Mouse (Mus musculus) MEL (cell line): ENCODE measurements around the gene Gnai2. TPM values are rescaled to one million over a fixed set of nuclear protein-coding genes. Genes with fewer than 3 reads are reported as not detected.

Experiments used
- DNase-seq: peaks from one replicate; pipeline ENCODE4 v3.0.0; 2011; ENCODE audit warnings: low read depth, low spot score
- H3K27ac ChIP-seq: 2 replicates; pipeline ENCODE4 v1.5.1; 2012; ENCODE audit warnings: low read depth, mild to moderate bottlenecking, control low read depth, low read length, moderate library complexity; ENCODE audit not compliant: control insufficient read depth
- H3K27me3 ChIP-seq, 2 experiments: fragments of 150-350 bp in 1 of 2; sonication (generic) in 1 of 2; 2 replicates each; pipeline ENCODE4 v1.6.1; 2012; ENCODE audit warnings: low read length in 2 of 2, mild to moderate bottlenecking in 2 of 2, improper control_type of control experiment in 1 of 2, moderate library complexity in 1 of 2; ENCODE audit not compliant: insufficient read depth in 2 of 2, control insufficient read depth in 1 of 2
- H3K36me3 ChIP-seq, 2 experiments: 2 replicates each; pipeline ENCODE4 v1.6.1; 2012 to 2014; ENCODE audit warnings: low read length in 2 of 2, improper control_type of control experiment in 1 of 2, inconsistent platforms in 1 of 2, mild to moderate bottlenecking in 1 of 2; ENCODE audit not compliant: insufficient read depth in 2 of 2, control insufficient read depth in 1 of 2
- H3K4me1 ChIP-seq, 2 experiments: fragments of 150-350 bp in 1 of 2; sonication (generic) in 1 of 2; 2 replicates each; pipeline ENCODE4 v1.6.1; 2012; ENCODE audit warnings: low read length in 2 of 2, improper control_type of control experiment in 1 of 2, mild to moderate bottlenecking in 1 of 2; ENCODE audit not compliant: insufficient read depth in 2 of 2, control insufficient read depth in 1 of 2
- H3K4me3 ChIP-seq, 2 experiments: fragments of 150-350 bp in 1 of 2; sonication (generic) in 1 of 2; 2 replicates each; pipeline ENCODE4 v1.5.1; 2012; ENCODE audit warnings: low read depth in 2 of 2, low read length in 2 of 2, mild to moderate bottlenecking in 2 of 2, moderate library complexity in 2 of 2, control low read depth in 1 of 2, improper control_type of control experiment in 1 of 2; ENCODE audit not compliant: control insufficient read depth in 1 of 2, insufficient read depth in 1 of 2
- H3K79me2 ChIP-seq: 2 replicates; pipeline ENCODE4 v1.6.1; 2012; ENCODE audit warnings: mild to moderate bottlenecking, low read length, moderate library complexity; ENCODE audit not compliant: control insufficient read depth, poor library complexity, insufficient read depth
- H3K9ac ChIP-seq: 2 replicates; pipeline ENCODE4 v1.6.1; 2012; ENCODE audit warnings: low read depth, mild to moderate bottlenecking, control low read depth, low read length, moderate library complexity; ENCODE audit not compliant: control insufficient read depth, poor library complexity, severe bottlenecking
- H3K9me3 ChIP-seq: fragments of 150-350 bp; sonication (generic); replicated peaks from 2 replicates; pipeline ENCODE4 v1.6.1; 2012; ENCODE audit warnings: mild to moderate bottlenecking, low read length, improper control_type of control experiment, moderate library complexity; ENCODE audit not compliant: insufficient read depth
- BHLHE40 ChIP-seq: IDR thresholded peaks from 2 replicates; pipeline ENCODE4 v1.6.1; 2012; ENCODE audit warnings: low read depth, mild to moderate bottlenecking, inconsistent platforms, low read length, improper control_type of control experiment, borderline replicate concordance
- CHD1 ChIP-seq: IDR thresholded peaks from 2 replicates; pipeline ENCODE4 v1.6.1; 2012; ENCODE audit warnings: low read depth, mild to moderate bottlenecking, inconsistent platforms, low read length, improper control_type of control experiment
- CHD2 ChIP-seq: IDR thresholded peaks from 2 replicates; pipeline ENCODE4 v1.6.1; 2011; ENCODE audit warnings: low read length, improper control_type of control experiment
- CTCF ChIP-seq, 3 experiments: IDR thresholded peaks in 2 of 3; conservative IDR thresholded peaks in 1 of 3; 2 replicates each; pipeline ENCODE4 v1.5.1; 2011 to 2012; ENCODE audit warnings: low read length in 3 of 3, low read depth in 2 of 3, mild to moderate bottlenecking in 2 of 3, improper control_type of control experiment in 1 of 3, inconsistent platforms in 1 of 3, mixed read lengths in 1 of 3, moderate library complexity in 1 of 3; ENCODE audit not compliant: control insufficient read depth in 1 of 3, insufficient read depth in 1 of 3, poor library complexity in 1 of 3, severe bottlenecking in 1 of 3
- E2F4 ChIP-seq: IDR thresholded peaks from 2 replicates; pipeline ENCODE4 v1.6.1; 2011; ENCODE audit warnings: low read depth, low read length, improper control_type of control experiment, borderline replicate concordance
- ELF1 ChIP-seq: IDR thresholded peaks from 2 replicates; pipeline ENCODE4 v1.6.1; 2014; ENCODE audit warnings: low read depth, mild to moderate bottlenecking, inconsistent platforms, low read length, improper control_type of control experiment, moderate library complexity
- ETS1 ChIP-seq: IDR thresholded peaks from 2 replicates; pipeline ENCODE4 v1.6.1; 2012; ENCODE audit warnings: low read depth, mild to moderate bottlenecking, inconsistent platforms, low read length, improper control_type of control experiment, moderate library complexity
- GABPA ChIP-seq: IDR thresholded peaks from 2 replicates; pipeline ENCODE4 v1.6.1; 2012; ENCODE audit warnings: low read depth, mild to moderate bottlenecking, inconsistent platforms, low read length, improper control_type of control experiment, moderate library complexity
- GATA1 ChIP-seq: IDR thresholded peaks from 2 replicates; pipeline ENCODE4 v1.6.1; 2011; ENCODE audit warnings: low read depth, low read length, improper control_type of control experiment
- HCFC1 ChIP-seq: IDR thresholded peaks from 2 replicates; pipeline ENCODE4 v1.6.1; 2012; ENCODE audit warnings: low read depth, mild to moderate bottlenecking, inconsistent platforms, low read length, improper control_type of control experiment, moderate library complexity
- JUND ChIP-seq: IDR thresholded peaks from 2 replicates; pipeline ENCODE4 v1.6.1; 2011; ENCODE audit warnings: low read depth, mild to moderate bottlenecking, improper control_type of control experiment, low read length
- KAT2A ChIP-seq: conservative IDR thresholded peaks from 2 replicates; pipeline ENCODE4 v1.6.1; 2012; ENCODE audit warnings: low read depth, low read length, improper control_type of control experiment, inconsistent platforms
- MAFK ChIP-seq: IDR thresholded peaks from 2 replicates; pipeline ENCODE4 v1.6.1; 2011; ENCODE audit warnings: low read depth, mild to moderate bottlenecking, low read length, improper control_type of control experiment, borderline replicate concordance
- MAX ChIP-seq: IDR thresholded peaks from 2 replicates; pipeline ENCODE4 v1.6.1; 2011; ENCODE audit warnings: low read length, improper control_type of control experiment
- MEF2A ChIP-seq: IDR thresholded peaks from 2 replicates; pipeline ENCODE4 v1.6.1; 2014; ENCODE audit warnings: low read depth, mild to moderate bottlenecking, inconsistent platforms, low read length, improper control_type of control experiment; ENCODE audit not compliant: poor library complexity, insufficient replicate concordance, severe bottlenecking; ENCODE audit errors: extremely low read depth
- MXI1 ChIP-seq: IDR thresholded peaks from 2 replicates; pipeline ENCODE4 v1.6.1; 2011; ENCODE audit warnings: mild to moderate bottlenecking, low read depth, low read length, improper control_type of control experiment
- MYB ChIP-seq: IDR thresholded peaks from 2 replicates; pipeline ENCODE4 v1.6.1; 2011; ENCODE audit warnings: mild to moderate bottlenecking, low read depth, low read length, improper control_type of control experiment
- MYC ChIP-seq: IDR thresholded peaks from 2 replicates; pipeline ENCODE4 v1.6.1; 2011; ENCODE audit warnings: low read depth, mild to moderate bottlenecking, low read length, improper control_type of control experiment, moderate library complexity
- NELFE ChIP-seq: IDR thresholded peaks from 2 replicates; pipeline ENCODE4 v1.6.1; 2011; ENCODE audit warnings: low read depth, low read length, improper control_type of control experiment
- NRF1 ChIP-seq: IDR thresholded peaks from 2 replicates; pipeline ENCODE4 v1.6.1; 2014; ENCODE audit warnings: low read depth, mild to moderate bottlenecking, inconsistent platforms, low read length, improper control_type of control experiment, moderate library complexity; ENCODE audit not compliant: poor library complexity, insufficient read depth, severe bottlenecking
- POLR2A ChIP-seq, 2 experiments: IDR thresholded peaks; 2 replicates each; pipeline ENCODE4 v1.6.1; 2011 to 2012; ENCODE audit warnings: low read length in 2 of 2, mild to moderate bottlenecking in 2 of 2, control low read depth in 1 of 2, improper control_type of control experiment in 1 of 2, low read depth in 1 of 2, moderate library complexity in 1 of 2; ENCODE audit not compliant: control insufficient read depth in 1 of 2, insufficient read depth in 1 of 2, poor library complexity in 1 of 2
- POLR2AphosphoS2 ChIP-seq: IDR thresholded peaks from 2 replicates; pipeline ENCODE4 v1.6.1; 2011; ENCODE audit warnings: low read length, improper control_type of control experiment
- POLR2AphosphoS5 ChIP-seq: IDR thresholded peaks from 2 replicates; pipeline ENCODE4 v1.6.1; 2012; ENCODE audit warnings: low read depth, borderline replicate concordance, mild to moderate bottlenecking, inconsistent platforms, low read length, moderate library complexity, mixed read lengths
- RAD21 ChIP-seq: IDR thresholded peaks from 2 replicates; pipeline ENCODE4 v1.6.1; 2011; ENCODE audit warnings: mild to moderate bottlenecking, low read depth, low read length, improper control_type of control experiment
- RCOR1 ChIP-seq: IDR thresholded peaks from 2 replicates; pipeline ENCODE4 v1.6.1; 2012; ENCODE audit warnings: low read depth, mild to moderate bottlenecking, inconsistent platforms, low read length, improper control_type of control experiment
- SIN3A ChIP-seq: IDR thresholded peaks from 2 replicates; pipeline ENCODE4 v1.6.1; 2012; ENCODE audit warnings: low read length, improper control_type of control experiment, inconsistent platforms
- SMC3 ChIP-seq: IDR thresholded peaks from 2 replicates; pipeline ENCODE4 v1.6.1; 2011; ENCODE audit warnings: low read depth, low read length, improper control_type of control experiment
- TAL1 ChIP-seq: IDR thresholded peaks from 2 replicates; pipeline ENCODE4 v1.6.1; 2012; ENCODE audit warnings: mild to moderate bottlenecking, inconsistent platforms, low read length, moderate library complexity, mixed read lengths
- TBP ChIP-seq: IDR thresholded peaks from 2 replicates; pipeline ENCODE4 v1.8.0; 2011; ENCODE audit warnings: low read depth, low read length, improper control_type of control experiment
- TCF12 ChIP-seq: IDR thresholded peaks from 2 replicates; pipeline ENCODE4 v1.6.1; 2014; ENCODE audit warnings: low read depth, mild to moderate bottlenecking, inconsistent platforms, low read length, improper control_type of control experiment, moderate library complexity
- UBTF ChIP-seq: IDR thresholded peaks from 2 replicates; pipeline ENCODE4 v1.6.1; 2012; ENCODE audit warnings: low read depth, mild to moderate bottlenecking, inconsistent platforms, low read length, improper control_type of control experiment, moderate library complexity, borderline replicate concordance; ENCODE audit not compliant: insufficient read depth
- USF1 ChIP-seq: IDR thresholded peaks from 2 replicates; pipeline ENCODE4 v1.6.1; 2014; ENCODE audit warnings: low read depth, mild to moderate bottlenecking, inconsistent platforms, low read length, improper control_type of control experiment, moderate library complexity
- USF2 ChIP-seq, 2 experiments: IDR thresholded peaks; 2 replicates each; pipeline ENCODE4 v1.6.1; 2011 to 2012; ENCODE audit warnings: improper control_type of control experiment in 2 of 2, low read length in 2 of 2, borderline replicate concordance in 1 of 2, inconsistent platforms in 1 of 2, low read depth in 1 of 2, mild to moderate bottlenecking in 1 of 2; ENCODE audit not compliant: insufficient read depth in 1 of 2
- ZKSCAN1 ChIP-seq: IDR thresholded peaks from 2 replicates; pipeline ENCODE4 v1.6.1; 2012; ENCODE audit warnings: low read depth, mild to moderate bottlenecking, inconsistent platforms, low read length, improper control_type of control experiment, moderate library complexity
- ZMIZ1 ChIP-seq: IDR thresholded peaks from 2 replicates; pipeline ENCODE4 v1.6.1; 2012; ENCODE audit warnings: low read depth, mild to moderate bottlenecking, inconsistent platforms, low read length, improper control_type of control experiment, moderate library complexity
- ZNF384 ChIP-seq: IDR thresholded peaks from 2 replicates; pipeline ENCODE4 v1.6.1; 2012; ENCODE audit warnings: low read depth, mild to moderate bottlenecking, inconsistent platforms, low read length, improper control_type of control experiment
- polyA plus RNA-seq, 2 experiments: library from polyadenylated mRNA; stranded (reverse) in 1 of 2; unstranded in 1 of 2; fragments of >175 nt in 1 of 2; fragments of >200 nt in 1 of 2; gene quantifications; 2 replicates each; pipeline versions ENCODE4 v1.2.1 to v1.2.4; 2012; ENCODE audit warnings: low replicate concordance in 2 of 2, low read depth in 1 of 2; ENCODE audit not compliant: insufficient read length in 2 of 2, insufficient read depth in 1 of 2, missing spikeins in 1 of 2
- total RNA-seq: library from RNA; depleted of rRNA; stranded (reverse); fragments of 300-350 nt; gene quantifications from 2 replicates; pipeline ENCODE4 v1.2.3, GENCODE M21; 2012

Gene Gnai2
- total and polyA plus RNA-seq, 3 experiments, result 129 to 335 (median 137) TPM

DNA sequence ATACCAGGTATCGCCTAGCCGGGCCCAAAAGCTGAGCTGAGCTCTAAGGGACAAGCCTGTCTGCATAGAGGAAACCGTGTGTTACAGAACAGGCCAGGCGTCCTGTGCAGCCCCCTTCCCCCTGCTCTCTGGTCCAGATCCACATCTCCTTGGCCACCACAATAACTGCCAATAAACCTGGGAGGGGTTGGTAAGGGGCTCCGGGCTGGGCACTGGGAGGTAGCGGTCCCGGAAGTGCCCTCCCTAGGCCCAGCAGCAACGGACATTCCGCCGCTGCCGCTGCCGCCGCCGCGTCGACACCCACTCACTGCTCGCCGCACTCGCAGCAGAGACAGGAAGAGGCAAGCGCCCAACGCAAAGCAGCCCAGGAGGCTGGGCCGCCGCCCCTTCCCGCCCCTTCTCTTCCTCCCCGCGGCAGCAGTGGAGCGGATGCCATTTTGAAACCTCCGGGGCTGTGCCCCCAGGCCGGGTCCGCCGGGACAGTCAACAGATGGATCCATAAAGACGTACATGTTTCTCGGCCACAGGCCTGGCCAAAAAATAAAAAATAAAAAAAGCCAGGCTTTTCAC, 2.0 kb downstream of the Gnai2 start:
- Histone ChIP-seq H3K4me3 (peak overlapping the region; percentile 73 to 88), H3K36me3 (peaks cover 0 to 19% of the 10 kb centered on the region in 2 experiments; a peak in 2 of 4 replicates), H3K9me3 (no peaks in the 10 kb centered on the region), H3K27me3 (no peaks in the 10 kb centered on the region), H3K9ac (peak overlapping the region; percentile 98), H3K79me2 (peaks cover 50% of the 10 kb centered on the region), H3K4me1 (peaks cover 5 to 27% of the 10 kb centered on the region in 2 experiments; a peak in 3 of 4 replicates), H3K27ac (peak overlapping the region; percentile 94)
- peak; percentile 93 for DNase-seq
- no peak for TF ChIP-seq USF2 (IDR thresholded peaks at IDR 0.05; ENCODE audit: borderline replicate concordance in 1 of 2, insufficient read depth in 1 of 2, low read depth in 1 of 2, low read length in 2 of 2)
- no peak; the same call in 1 of the 2 replicates for TF ChIP-seq KAT2A
- no peak for TF ChIP-seq RCOR1
- no peak for TF ChIP-seq GATA1
- no peak for TF ChIP-seq MEF2A
- TF ChIP-seq USF1, result no peak
- TF ChIP-seq MXI1, result peak; percentile 47
- TF ChIP-seq E2F4, result no peak; the same call in 1 of the 2 replicates
- TF ChIP-seq NELFE, result peak; percentile 74
- peak; percentile 63; the same call in 1 of the 2 replicates for TF ChIP-seq POLR2AphosphoS2
- TF ChIP-seq MAX, result peak; percentile 9; the same call in 1 of the 2 replicates
- TF ChIP-seq MYB, result peak; percentile 51
- TF ChIP-seq CTCF (IDR thresholded peaks at IDR 0.05 in 2 of 3, conservative IDR thresholded peaks at IDR 0.05 in 1 of 3; ENCODE audit: control insufficient read depth in 1 of 3, insufficient read depth in 1 of 3, low read depth in 2 of 3, low read length in 3 of 3, poor library complexity in 1 of 3, severe bottlenecking in 1 of 3), result no peak
- TF ChIP-seq SMC3, result no peak
- no peak for TF ChIP-seq CHD1
- TF ChIP-seq NRF1, result no peak
- TF ChIP-seq UBTF, result 0 out of 2 replicates have a peak, but pooled peaks have one; percentile 68
- no peak for TF ChIP-seq ZNF384
- peak; percentile 81 for TF ChIP-seq SIN3A
- no peak for TF ChIP-seq JUND
- no peak for TF ChIP-seq GABPA
- no peak for TF ChIP-seq MYC
- TF ChIP-seq ZMIZ1, result peak; percentile 26; the same call in 1 of the 2 replicates
- TF ChIP-seq TBP, result peak; percentile 52; the same call in 1 of the 2 replicates
- no peak; the same call in 1 of the 2 replicates for TF ChIP-seq HCFC1
- TF ChIP-seq ELF1, result peak; percentile 88
- no peak for TF ChIP-seq CHD2
- TF ChIP-seq MAFK, result no peak
- TF ChIP-seq POLR2AphosphoS5, result no peak
- no peak for TF ChIP-seq BHLHE40
- peak; percentile 62 to 82 for TF ChIP-seq POLR2A (IDR thresholded peaks at IDR 0.05; ENCODE audit: control insufficient read depth in 1 of 2, insufficient read depth in 1 of 2, low read depth in 1 of 2, low read length in 2 of 2, poor library complexity in 1 of 2)
- TF ChIP-seq RAD21, result no peak
- no peak for TF ChIP-seq TAL1
- TF ChIP-seq ZKSCAN1, result no peak
- peak; percentile 50; the same call in 1 of the 2 replicates for TF ChIP-seq TCF12
- no peak for TF ChIP-seq ETS1
